Mouse (Mus musculus) heart, adult 2 months (tissue): ENCODE measurements around the gene Gpr107.

Experiments used
- CTCF ChIP-seq: fragments of 200-600 bp; IDR thresholded peaks from 2 replicates; pipeline ENCODE4 v1.8.1; 2022; ENCODE audit warnings: antibody characterized with exemption, mild to moderate bottlenecking, moderate library complexity
- POLR2A ChIP-seq: fragments of 200-500 bp; IDR thresholded peaks from 2 replicates; pipeline ENCODE4 v1.6.1; 2011; ENCODE audit warnings: mild to moderate bottlenecking, low read depth, low read length, control low read depth; ENCODE audit not compliant: insufficient read depth

DNA sequence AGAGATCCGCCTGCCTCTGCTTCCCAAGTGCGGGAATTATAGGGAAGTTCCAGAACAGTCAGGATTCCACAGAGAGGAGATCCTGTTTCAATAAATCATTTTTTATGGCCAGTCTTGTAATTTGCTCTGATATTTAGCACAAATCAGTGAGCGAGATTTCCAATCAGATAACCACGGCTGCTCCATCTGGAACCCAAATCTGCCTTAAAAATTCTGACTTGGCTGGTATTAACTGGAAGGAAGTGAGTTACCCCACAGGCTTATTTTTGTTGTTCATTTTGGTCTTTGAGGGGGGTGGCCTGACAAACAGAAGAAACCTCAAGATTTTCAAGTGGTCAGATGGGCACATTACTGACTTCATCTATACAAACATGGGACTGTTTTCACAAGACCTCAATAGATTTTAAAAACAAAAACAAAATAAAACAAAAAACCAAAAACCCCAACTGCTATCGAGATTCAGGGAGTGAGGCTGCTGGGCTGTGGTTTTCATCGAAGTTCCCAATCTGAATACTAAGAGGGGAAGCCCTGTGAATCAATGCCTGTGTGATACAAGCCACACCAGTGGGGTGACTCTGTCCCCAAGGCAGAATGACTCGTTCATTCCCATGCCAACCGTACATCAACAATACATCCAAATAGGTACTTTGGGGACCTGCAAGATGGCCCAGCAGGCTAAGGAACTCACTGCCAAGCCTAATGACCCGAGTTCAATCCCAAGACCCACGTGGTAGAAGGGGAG lies 33.3 kb upstream of the Gpr107 start:
- no peak for TF ChIP-seq CTCF
- no peak for TF ChIP-seq POLR2A
